Mouse (Mus musculus) embryonic facial prominence, embryonic 12.5 days (tissue): Measurements from ENCODE around the gene E330017A01Rik. TPM values are rescaled to one million over a fixed set of nuclear protein-coding genes. Genes with fewer than 3 reads are reported as not detected.
A peak's percentile ranks its signal among the peaks of the same experiment; 100 is the strongest.
"Not testable (repeated sequence)": the region's sequence is repeated elsewhere in the genome, so short reads cannot be mapped to it uniquely, and the experiment has no call there.

Experiments used
- ATAC-seq: fragments of 200-750 bp; cut with Nextera tagmentation; 2 replicates; pipeline ENCODE4 v1.8.0; 2017; ENCODE audit not compliant: insufficient number of reproducible peaks, insufficient read depth, low FRiP score, low TSS enrichment
- H3K27ac ChIP-seq: fragments of 300-500 bp; sonication (generic); 2 replicates; pipeline ENCODE4 v1.5.1; 2016; ENCODE audit warnings: mild to moderate bottlenecking
- H3K27me3 ChIP-seq: fragments of 300-500 bp; sonication (generic); 2 replicates; pipeline ENCODE4 v1.6.1; 2016; ENCODE audit warnings: mild to moderate bottlenecking, moderate library complexity
- H3K36me3 ChIP-seq: fragments of 300-500 bp; sonication (generic); 2 replicates; pipeline ENCODE4 v1.6.1; 2016; ENCODE audit warnings: mild to moderate bottlenecking
- H3K4me1 ChIP-seq: fragments of 300-500 bp; sonication (generic); 2 replicates; pipeline ENCODE4 v1.6.1; 2016
- H3K4me2 ChIP-seq: fragments of 300-500 bp; sonication (generic); replicated peaks from 2 replicates; pipeline ENCODE4 v1.6.1; 2016; ENCODE audit warnings: mild to moderate bottlenecking, moderate library complexity
- H3K4me3 ChIP-seq: fragments of 300-500 bp; sonication (generic); 2 replicates; pipeline ENCODE4 v1.5.1; 2016; ENCODE audit warnings: mild to moderate bottlenecking
- H3K9ac ChIP-seq: fragments of 300-500 bp; sonication (generic); 2 replicates; pipeline ENCODE4 v1.6.1; 2016; ENCODE audit warnings: mild to moderate bottlenecking, moderate library complexity
- H3K9me3 ChIP-seq: fragments of 300-500 bp; sonication (generic); 2 replicates; pipeline ENCODE4 v1.6.1; 2016; ENCODE audit warnings: mild to moderate bottlenecking, moderate library complexity
- WGBS: fragments of 180-500 bp; shearing (Covaris S2); methylation state at CpG from one replicate; pipeline ENCODE4 v1.1.7; 2016; 5-methylcytosine and 5-hydroxymethylcytosine counted together
- polyA plus RNA-seq: library from polyadenylated mRNA; unstranded; fragments of >200 nt; fragmentation: Nextera tagmentation; extraction: Ambion mirVana; gene quantifications from 2 replicates; pipeline ENCODE4 v1.2.1, GENCODE M21; 2016

E330017A01Rik gene
- polyA plus RNA-seq, 1 experiment from 2014 or later, result not detected

GRCm38 (mm10) chr16:58673811-58674410 lies 35.4 kb upstream of the E330017A01Rik start:
- Histone ChIP-seq H3K27me3 (no peaks in the 10 kb centered on the region), H3K9ac (no peak overlapping the region), H3K4me3 (no peak overlapping the region), H3K9me3 (no peaks in the 10 kb centered on the region), H3K36me3 (peaks cover 25% of the 10 kb centered on the region), H3K4me1 (peaks cover 4% of the 10 kb centered on the region; the same call in 1 of the 2 replicates), H3K27ac (no peak overlapping the region), H3K4me2 (no peak overlapping the region)
- no peak for ATAC-seq
- 93% methylated on average over 15 of the region's 15 CpGs for WGBS

- ATAC-seq, result no peak
- Histone ChIP-seq H3K4me2 (no peak overlapping the region), H3K4me1 (peaks cover 4% of the 10 kb centered on the region; the same call in 1 of the 2 replicates), H3K4me3 (no peak overlapping the region), H3K9me3 (no peaks in the 10 kb centered on the region), H3K27ac (no peak overlapping the region), H3K9ac (no peak overlapping the region), H3K36me3 (peaks cover 19% of the 10 kb centered on the region), H3K27me3 (no peaks in the 10 kb centered on the region)
- 95% methylated on average over 13 of the region's 13 CpGs for WGBS
These were observed 33.9 kb upstream of the E330017A01Rik start for GRCm38 (mm10) chr16:58672396-58672795.

- WGBS, result 78% methylated on average over 8 of the region's 8 CpGs
- Histone ChIP-seq H3K4me1 (peaks cover 4% of the 10 kb centered on the region; the same call in 1 of the 2 replicates), H3K4me2 (peak overlapping the region; percentile 69), H3K27me3 (no peaks in the 10 kb centered on the region), H3K9ac (no peak overlapping the region; the same call in 1 of the 2 replicates), H3K36me3 (peaks cover 19% of the 10 kb centered on the region), H3K9me3 (no peaks in the 10 kb centered on the region), H3K4me3 (peak overlapping the region; percentile 96), H3K27ac (no peak overlapping the region)
- ATAC-seq, result no peak
These were observed 32.9 kb upstream of the E330017A01Rik start for GRCm38 (mm10) chr16:58671212-58671985.

GRCm38 (mm10) chr16:58670643-58671042 lies 32.1 kb upstream of the E330017A01Rik start:
- peak; percentile 43; the same call in 1 of the 2 replicates for ATAC-seq
- WGBS, result under 1% methylated on average over 25 of the region's 25 CpGs
- peak overlapping the region; percentile 96 for H3K4me3 ChIP-seq
- peaks cover 4% of the 10 kb centered on the region; the same call in 1 of the 2 replicates for H3K4me1 ChIP-seq
- no peaks in the 10 kb centered on the region for H3K27me3 ChIP-seq
- no peaks in the 10 kb centered on the region for H3K9me3 ChIP-seq
- peak overlapping the region; percentile 69 for H3K4me2 ChIP-seq
- H3K36me3 ChIP-seq, result peaks cover 19% of the 10 kb centered on the region
- H3K27ac ChIP-seq, result peak overlapping the region; percentile 86
- peak overlapping the region; percentile 85 for H3K9ac ChIP-seq

GRCm38 (mm10) chr16:58669917-58670630 lies 31.5 kb upstream of the E330017A01Rik start, which contains the start of gene Cpox:
Gene Cpox (plus strand): TSS chr16:58670292.
- H3K9me3 ChIP-seq, result no peaks in the 10 kb centered on the region
- H3K4me3 ChIP-seq, result peak within 1 kb of the TSS; percentile 96
- peaks cover 4% of the 10 kb centered on the region; the same call in 1 of the 2 replicates for H3K4me1 ChIP-seq
- H3K36me3 ChIP-seq, result peaks cover 15% of the 10 kb centered on the region
- ATAC-seq, result peak; percentile 99
- H3K27me3 ChIP-seq, result no peaks in the 10 kb centered on the region
- peak within 1 kb of the TSS; percentile 86 for H3K27ac ChIP-seq
- peak within 1 kb of the TSS; percentile 69 for H3K4me2 ChIP-seq
- WGBS, result under 1% methylated on average over 51 of the region's 51 CpGs
- H3K9ac ChIP-seq, result peak within 1 kb of the TSS; percentile 85

GRCm38 (mm10) chr16:58669264-58669663 lies 30.7 kb upstream of the E330017A01Rik start:
- Histone ChIP-seq H3K9me3 (no peaks in the 10 kb centered on the region), H3K36me3 (peaks cover 9% of the 10 kb centered on the region), H3K4me2 (peak overlapping the region; percentile 69), H3K27me3 (no peaks in the 10 kb centered on the region), H3K4me3 (no peak overlapping the region; the same call in 1 of the 2 replicates), H3K9ac (no peak overlapping the region), H3K27ac (no peak overlapping the region), H3K4me1 (peaks cover 4% of the 10 kb centered on the region; the same call in 1 of the 2 replicates)
- ATAC-seq, result no peak
- WGBS, result 60% methylated on average over 5 of the region's 5 CpGs

GRCm38 (mm10) chr16:58668586-58668985 lies 30.0 kb upstream of the E330017A01Rik start:
- Histone ChIP-seq H3K4me3 (no peak overlapping the region), H3K27me3 (no peaks in the 10 kb centered on the region), H3K4me1 (peaks cover 4% of the 10 kb centered on the region; the same call in 1 of the 2 replicates), H3K36me3 (peaks cover 2% of the 10 kb centered on the region; the same call in 1 of the 2 replicates), H3K9ac (no peak overlapping the region), H3K9me3 (no peaks in the 10 kb centered on the region), H3K4me2 (no peak overlapping the region), H3K27ac (no peak overlapping the region)
- ATAC-seq, result no peak
- 81% methylated on average over 3 of the region's 3 CpGs for WGBS

GRCm38 (mm10) chr16:58666681-58667080 lies 28.1 kb upstream of the E330017A01Rik start:
- H3K4me1 ChIP-seq, H3K4me3 ChIP-seq, H3K9me3 ChIP-seq, H3K4me2 ChIP-seq, H3K36me3 ChIP-seq, H3K27me3 ChIP-seq, H3K9ac ChIP-seq, ATAC-seq, H3K27ac ChIP-seq: not testable (repeated sequence)
- 86% methylated on average over 3 of the region's 3 CpGs for WGBS

GRCm38 (mm10) chr16:58665137-58665536 lies 26.6 kb upstream of the E330017A01Rik start:
- not testable (repeated sequence) for H3K9me3 ChIP-seq, H3K4me1 ChIP-seq, H3K4me2 ChIP-seq, ATAC-seq, H3K9ac ChIP-seq, H3K4me3 ChIP-seq, H3K36me3 ChIP-seq, H3K27me3 ChIP-seq, H3K27ac ChIP-seq

- ATAC-seq, result no peak
- 80% methylated on average over 2 of the region's 2 CpGs for WGBS
These were observed 25.3 kb upstream of the E330017A01Rik start for GRCm38 (mm10) chr16:58663816-58664215.

GRCm38 (mm10) chr16:58663021-58663420 lies 24.5 kb upstream of the E330017A01Rik start:
- Histone ChIP-seq H3K4me3 (no peak overlapping the region), H3K4me1 (no peaks in the 10 kb centered on the region), H3K27ac (no peak overlapping the region), H3K4me2 (no peak overlapping the region), H3K36me3 (no peaks in the 10 kb centered on the region), H3K9me3 (no peaks in the 10 kb centered on the region), H3K9ac (no peak overlapping the region), H3K27me3 (no peaks in the 10 kb centered on the region)
- ATAC-seq, result no peak
- 68% methylated on average over 5 of the region's 5 CpGs for WGBS

More at GRCm38 (mm10) chr16:58663816-58664215, 25.3 kb upstream of the E330017A01Rik start:
- H3K36me3 ChIP-seq, result no peaks in the 10 kb centered on the region
- no peak overlapping the region for H3K9ac ChIP-seq
- no peak overlapping the region for H3K4me3 ChIP-seq
- H3K27me3 ChIP-seq, result no peaks in the 10 kb centered on the region
- no peaks in the 10 kb centered on the region for H3K4me1 ChIP-seq
- H3K4me2 ChIP-seq, result no peak overlapping the region
- H3K9me3 ChIP-seq, result no peaks in the 10 kb centered on the region
- H3K27ac ChIP-seq, result no peak overlapping the region
